Mouse (Mus musculus) Patski (cell line): Measurements from ENCODE around the gene Adh5. TPM values are rescaled to one million over a fixed set of nuclear protein-coding genes. Genes with fewer than 3 reads are reported as not detected.

Experiments used
- ATAC-seq: fragments of 100-300 bp; one replicate; pipeline ENCODE4 v1.8.0; 2021
- CTCF ChIA-PET: fragments of 350-600 bp; sonication (Branson Sonifier 250); formaldehyde crosslinking; loops from one replicate; lab custom pipeline; 2022; ENCODE audit warnings: inconsistent platforms; lab: Charles Lee
- POLR2A ChIA-PET: fragments of 350-600 bp; sonication (Branson Sonifier 250); formaldehyde crosslinking; loops from one replicate; lab custom pipeline; 2022; ENCODE audit warnings: antibody characterized with exemption, inconsistent platforms; lab: Charles Lee
- DNase-seq: peaks from one replicate; pipeline ENCODE4 v3.0.0-alpha.2; 2011; ENCODE audit warnings: low read depth, low spot score
- H3K27me3 ChIP-seq: fragments of 371-371 bp; one replicate; pipeline ENCODE4 v1.5.1; 2021
- CTCF ChIP-seq: fragments of 100-300 bp; IDR thresholded peaks from one replicate; pipeline ENCODE4 v1.5.1; 2021
- in situ Hi-C: fragments of 300-500 bp; cut with MboI; formaldehyde crosslinking; loops from 3 replicates; pipeline ENCODE4 v1.11.1; 2018; ENCODE audit warnings: low pct_unique_long_range_greater_than_20kb, mixed read lengths
- polyA plus RNA-seq: library from polyadenylated mRNA; unstranded; gene quantifications from one replicate; pipeline ENCODE4 v1.2.3, GENCODE M21; 2021

Adh5 gene
- polyA plus RNA-seq, 1 experiment from 2014 or later = 292 TPM

DNA sequence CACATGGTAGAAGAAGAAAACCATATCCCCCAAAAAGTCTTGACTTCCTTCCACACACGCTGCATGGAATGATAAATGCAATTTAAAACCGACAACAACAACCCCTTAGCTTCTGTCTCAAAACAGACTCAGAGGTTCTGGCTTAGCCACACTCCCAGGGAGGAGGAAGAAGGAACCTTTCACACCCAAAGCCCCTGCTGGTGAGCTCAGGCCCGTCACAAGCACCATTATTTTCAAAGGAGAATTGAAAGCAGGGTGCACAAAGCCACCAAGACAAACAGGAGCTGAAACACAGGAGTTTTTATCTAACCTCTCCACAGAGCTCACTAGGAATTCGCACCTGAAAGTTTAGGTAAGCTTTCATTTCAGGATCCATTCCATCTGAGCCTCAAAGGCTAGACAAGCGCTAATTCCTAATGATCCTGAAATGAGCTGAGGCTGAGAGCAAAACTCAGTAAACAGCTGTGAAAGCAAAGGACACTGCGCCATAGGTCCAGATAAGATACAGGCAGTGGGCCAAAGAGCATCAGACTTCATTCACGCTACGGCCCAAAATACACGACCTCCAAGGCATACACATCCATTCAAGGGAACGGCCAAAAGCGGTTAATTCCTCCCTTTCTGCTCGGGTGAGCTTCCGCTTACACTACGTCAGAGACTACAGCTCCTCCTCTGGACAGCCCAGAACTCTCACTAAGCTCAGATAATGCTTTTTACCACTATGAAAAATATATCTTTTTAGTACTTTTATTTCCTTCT lies 38.8 kb downstream of the Adh5 start:
- TF ChIP-seq CTCF = no peak
- DNase-seq (no peak), ATAC-seq (no peak)
- in situ Hi-C loops = no loop called here
- no peaks in the 10 kb centered on the region for H3K27me3 ChIP-seq
- ChIA-PET POLR2A (no interaction called here), CTCF (interaction anchor here (1.0 to 1.9 kb wide), 6 partner anchors 9 to 765 kb away, joined by 3 to 9 read pairs (median 6); no protein-coding TSS in a partner anchor)

DNA sequence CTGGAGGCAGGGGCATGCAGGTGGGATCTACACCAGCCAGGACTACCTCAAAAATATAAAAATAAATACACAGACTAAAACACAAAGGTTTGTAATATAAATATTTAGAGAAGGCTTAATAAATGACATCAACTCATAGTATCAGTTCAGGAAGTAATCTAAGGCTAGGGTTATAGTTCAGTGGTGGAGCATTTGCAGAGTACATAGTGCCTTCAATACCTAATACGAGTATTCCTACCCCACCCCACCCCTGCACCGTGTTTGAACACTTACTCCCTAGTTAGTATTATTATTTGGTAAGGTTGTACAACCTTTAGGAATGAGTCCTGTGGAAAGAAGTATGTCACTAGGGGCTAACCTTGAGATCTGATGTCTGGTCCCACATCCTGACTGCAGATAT lies 40.3 kb downstream of the Adh5 start:
- CTCF ChIA-PET = no interaction called here

DNA sequence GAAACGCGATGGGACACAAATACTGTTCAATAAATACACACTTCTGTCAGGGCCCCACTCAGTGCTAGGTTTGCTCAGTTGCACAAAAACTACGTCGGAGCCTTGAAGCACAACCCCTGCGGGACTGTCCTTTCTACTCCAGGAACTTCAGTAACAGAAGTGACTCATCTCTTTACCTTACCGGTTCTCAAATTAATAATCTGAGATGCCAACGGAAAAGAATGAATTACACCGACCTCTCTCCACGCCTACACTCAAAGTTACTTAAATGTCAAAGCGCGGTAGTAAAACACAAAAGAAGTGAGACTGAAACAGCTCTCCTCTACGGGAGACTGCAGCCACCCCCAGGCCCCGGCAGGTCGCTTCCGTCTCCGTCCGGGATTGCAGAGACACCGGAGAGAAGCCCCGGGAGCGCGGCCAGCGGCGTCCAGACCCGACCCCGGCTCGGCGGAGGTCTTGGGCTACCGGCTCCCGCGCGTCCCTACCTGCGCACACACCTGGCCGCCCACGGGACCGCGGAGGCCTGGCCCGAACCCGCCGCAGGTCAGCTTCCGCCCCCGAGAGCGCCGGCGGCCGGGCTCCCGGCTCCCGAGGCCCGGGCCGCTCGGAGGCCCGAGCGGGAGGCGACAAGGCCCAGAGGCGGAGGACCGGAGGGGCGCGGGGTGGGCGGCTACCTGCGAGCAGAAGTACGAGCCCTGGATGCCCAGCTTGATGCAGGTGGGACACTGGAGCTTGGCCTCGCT lies 45.9 kb downstream of the Adh5 start:
- TF ChIP-seq CTCF = no peak
- DNase-seq (peak; percentile 4), ATAC-seq (peak; percentile 54)
- in situ Hi-C loops = no loop called here
- POLR2A ChIA-PET = interaction anchor here (0.8 to 1.5 kb wide), 5 partner anchors 13 to 38 kb away, joined by 3 to 14 read pairs (median 4); partner anchors contain the start of gene Eif4e
- CTCF ChIA-PET = interaction anchor here (1.3 to 3.9 kb wide), 2 partner anchors 12 to 22 kb away, joined by 4 to 16 read pairs; no protein-coding TSS in a partner anchor
- H3K27me3 ChIP-seq = no peaks in the 10 kb centered on the region

More for the DNA sequence above, 40.3 kb downstream of the Adh5 start:
- ATAC-seq = no peak
- DNase-seq = no peak
- in situ Hi-C loops = no loop called here
- H3K27me3 ChIP-seq = no peaks in the 10 kb centered on the region
- POLR2A ChIA-PET = interaction anchor here (1.0 kb wide), 1 partner anchor 8 kb away, joined by 3 read pairs; no protein-coding TSS in a partner anchor
- no peak for TF ChIP-seq CTCF

DNA sequence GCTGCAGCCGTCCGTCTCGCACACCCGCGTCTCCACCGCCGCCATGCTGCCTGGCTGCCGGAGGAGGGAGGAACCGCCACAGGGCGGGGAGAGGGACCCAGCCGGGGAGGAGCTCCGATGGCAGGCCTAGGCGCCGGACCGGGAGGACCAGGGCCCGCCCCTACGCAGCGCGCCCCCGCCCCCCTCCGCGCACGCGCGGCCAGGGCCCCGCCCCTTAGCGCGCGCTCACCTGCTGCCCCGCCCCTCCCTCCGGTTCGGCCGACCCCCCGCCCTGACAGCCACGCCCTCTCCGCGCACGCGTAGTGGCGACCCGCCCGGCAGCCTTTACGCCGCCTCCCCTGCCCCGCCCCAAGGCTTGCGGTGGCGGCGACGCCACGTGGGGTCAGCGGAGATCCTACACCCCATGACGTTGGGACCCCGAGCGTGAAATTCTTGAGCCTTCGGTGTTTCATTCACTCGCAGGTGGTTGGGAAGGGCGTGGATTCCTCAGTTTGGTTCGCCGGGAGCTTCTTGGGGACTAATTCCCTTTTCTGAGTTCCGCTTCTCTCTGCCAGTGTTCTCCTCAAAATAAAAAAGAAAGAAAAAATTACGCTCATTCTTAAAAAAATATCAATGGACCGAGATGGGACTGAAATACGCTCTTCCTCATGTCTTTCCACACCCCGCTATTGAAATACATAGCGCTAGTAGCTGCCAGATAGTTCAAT lies 46.6 kb downstream of the Adh5 start, which contains the start of gene Metap1:
Metap1 (minus strand) TSS at position 189 of the 707 bp plus-strand sequence.
- CTCF ChIA-PET = interaction anchor here (1.2 to 3.9 kb wide), 3 partner anchors 12 to 250 kb away, joined by 3 to 16 read pairs (median 4); no protein-coding TSS in a partner anchor
- in situ Hi-C loops = no loop called here
- DNase-seq (peak; percentile 65), ATAC-seq (peak; percentile 100)
- TF ChIP-seq CTCF = no peak
- H3K27me3 ChIP-seq = no peaks in the 10 kb centered on the region
- POLR2A ChIA-PET = interaction anchor here (0.5 to 1.5 kb wide), 6 partner anchors 13 to 505 kb away, joined by 3 to 14 read pairs (median 4); partner anchors contain the start of gene Eif4e

DNA sequence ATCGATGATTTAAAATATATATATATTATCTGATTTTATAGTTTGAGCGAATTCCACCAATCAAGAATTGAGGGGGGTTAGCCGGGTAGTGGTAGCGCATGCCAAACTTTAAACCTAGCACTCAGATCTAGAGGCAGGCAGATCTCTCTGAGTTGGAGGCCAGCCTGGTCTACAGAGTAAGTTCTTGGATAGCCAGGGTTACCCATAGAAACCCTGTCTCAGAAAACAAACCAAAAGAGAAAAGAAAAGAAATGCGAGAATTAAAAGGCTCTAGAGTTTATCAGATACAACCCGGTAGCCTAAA lies 47.1 kb downstream of the Adh5 start:
- TF ChIP-seq CTCF = no peak
- H3K27me3 ChIP-seq = no peaks in the 10 kb centered on the region
- ChIA-PET CTCF (interaction anchor here (1.2 to 1.3 kb wide), 2 partner anchors 21 to 250 kb away, joined by 3 to 4 read pairs; no protein-coding TSS in a partner anchor), POLR2A (interaction anchor here (0.5 kb wide), 1 partner anchor 506 kb away, joined by 3 read pairs; no protein-coding TSS in a partner anchor)
- in situ Hi-C loops = no loop called here
- DNase-seq (no peak), ATAC-seq (no peak)

DNA sequence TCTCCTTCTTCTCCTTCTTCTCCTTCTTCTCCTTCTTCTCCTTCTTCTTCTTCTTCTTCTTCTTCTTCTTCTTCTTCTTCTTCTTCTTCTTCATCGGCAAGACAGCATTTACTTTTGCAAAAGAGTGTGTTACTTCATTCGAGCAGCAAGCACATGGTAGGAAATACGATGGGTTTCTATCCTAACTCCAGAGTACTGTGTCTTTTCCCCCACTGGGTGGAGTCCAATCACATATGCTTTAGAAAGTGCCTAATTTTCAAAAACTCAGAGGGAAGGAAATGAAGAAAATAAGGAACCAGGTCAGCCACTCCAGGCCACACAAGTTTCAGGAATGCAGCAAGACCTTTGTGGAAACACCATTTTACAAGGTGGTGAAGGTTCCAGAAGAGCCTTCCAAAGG lies 50.8 kb downstream of the Adh5 start:
- POLR2A ChIA-PET = no interaction called here
- no peaks in the 10 kb centered on the region for H3K27me3 ChIP-seq
- in situ Hi-C loops = no loop called here
- DNase-seq = no peak
- ATAC-seq = no peak
- TF ChIP-seq CTCF = no peak
- CTCF ChIA-PET = no interaction called here

DNA sequence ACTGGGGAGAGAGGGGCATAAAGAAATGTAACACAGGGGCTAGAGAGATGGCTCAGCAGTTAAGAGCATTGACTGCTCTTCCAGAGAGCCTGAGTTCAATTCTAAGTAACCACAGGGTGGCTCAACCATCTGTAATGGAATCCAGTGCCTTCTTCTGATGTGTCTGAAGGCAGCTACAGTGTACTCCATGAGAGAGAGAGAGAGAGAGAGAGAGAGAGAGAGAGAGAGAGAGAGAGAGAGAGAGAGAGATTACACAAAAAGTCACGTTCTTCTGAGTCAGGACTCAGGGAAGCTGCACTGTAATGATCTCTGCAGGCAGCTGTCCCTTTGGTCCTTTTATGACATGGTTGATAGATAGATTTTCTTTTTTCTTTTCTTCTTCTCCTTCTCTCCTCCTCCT lies 51.7 kb downstream of the Adh5 start:
- ChIA-PET CTCF (interaction anchor here (1.7 to 4.8 kb wide), 3 partner anchors 8 to 16 kb away, joined by 3 to 21 read pairs (median 3); no protein-coding TSS in a partner anchor), POLR2A (interaction anchor here (0.6 kb wide), 1 partner anchor 53 kb away, joined by 3 read pairs; no protein-coding TSS in a partner anchor)
- no peak for ATAC-seq
- no peak for DNase-seq
- in situ Hi-C loops = no loop called here
- H3K27me3 ChIP-seq = no peaks in the 10 kb centered on the region
- TF ChIP-seq CTCF = no peak

DNA sequence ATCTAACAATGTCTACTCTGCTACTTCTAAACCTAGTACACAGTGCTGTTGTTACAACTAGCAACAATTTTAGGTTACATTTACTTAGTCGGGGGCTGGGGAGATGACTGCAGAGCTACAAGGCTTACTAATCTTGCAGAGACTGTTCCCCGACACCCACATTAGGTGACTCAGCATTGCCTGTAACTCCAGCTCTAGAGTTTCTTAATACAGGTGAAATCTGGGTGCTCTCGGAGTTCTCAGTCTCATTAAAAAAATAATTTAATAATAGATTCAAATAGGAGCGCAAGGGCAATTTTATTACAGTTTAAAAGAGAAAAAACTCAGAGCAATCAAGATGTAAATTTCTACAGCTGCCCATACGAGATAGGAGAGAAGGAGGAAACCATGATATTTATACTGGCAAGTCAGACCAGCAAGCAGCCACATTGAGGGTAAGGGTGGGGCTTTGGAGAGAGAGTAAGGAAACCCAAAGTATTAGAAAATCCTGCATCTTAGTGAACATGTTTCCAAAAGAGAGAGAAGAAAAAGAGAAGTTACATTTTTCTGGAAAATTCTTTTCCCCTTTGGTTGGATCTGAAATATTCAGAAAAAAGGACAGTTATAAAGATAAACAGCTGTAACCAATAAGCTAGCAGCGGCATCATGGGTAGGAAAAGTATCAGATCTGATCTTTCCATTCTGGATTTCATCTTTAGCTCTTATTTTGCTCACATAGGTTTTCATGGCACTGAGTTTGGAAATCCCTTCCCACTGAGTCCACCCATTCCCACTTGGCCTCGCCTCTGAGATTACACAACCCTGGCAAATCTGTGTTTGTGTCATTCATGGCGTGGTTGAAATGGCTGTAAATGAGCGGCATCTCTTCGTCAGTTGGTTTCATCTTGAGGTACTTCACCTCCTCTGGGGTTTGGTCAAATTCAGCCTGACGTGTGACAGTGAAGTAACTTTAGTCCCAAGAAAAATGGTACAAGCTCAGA lies 52.6 kb downstream of the Adh5 start:
- ChIA-PET POLR2A (interaction anchor here (0.6 kb wide), 1 partner anchor 54 kb away, joined by 3 read pairs; no protein-coding TSS in a partner anchor), CTCF (interaction anchor here (1.1 to 4.8 kb wide), 4 partner anchors 9 to 19 kb away, joined by 3 to 21 read pairs (median 3); no protein-coding TSS in a partner anchor)
- no peak for ATAC-seq
- no peak for DNase-seq
- H3K27me3 ChIP-seq = no peaks in the 10 kb centered on the region
- no peak for TF ChIP-seq CTCF
- in situ Hi-C loops = no loop called here

DNA sequence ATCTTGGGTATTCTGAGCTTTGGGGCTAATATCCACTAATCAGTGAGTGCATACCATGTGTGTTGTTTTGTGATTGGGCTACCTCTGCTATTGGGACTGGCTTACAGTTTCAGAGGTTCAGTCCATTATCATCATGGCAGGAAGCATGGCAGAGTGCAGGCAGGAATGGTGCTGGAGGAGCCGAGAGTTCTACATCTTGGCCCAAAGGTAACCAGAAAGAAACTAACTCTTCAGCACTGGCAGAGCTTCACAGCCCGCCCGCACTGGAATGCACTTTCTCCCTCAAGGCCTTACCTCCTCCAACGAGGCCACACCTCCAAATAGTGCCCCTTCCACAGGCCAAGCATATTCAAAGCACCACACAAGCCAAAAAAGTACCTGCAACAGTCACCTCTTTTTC lies 55.8 kb downstream of the Adh5 start:
- H3K27me3 ChIP-seq = no peaks in the 10 kb centered on the region
- ATAC-seq (no peak), DNase-seq (no peak)
- in situ Hi-C loops = no loop called here
- ChIA-PET POLR2A (interaction anchor here (0.5 kb wide), 1 partner anchor 822 kb away, joined by 4 read pairs; no protein-coding TSS in a partner anchor), CTCF (interaction anchor here (4.8 kb wide), 1 partner anchor 8 kb away, joined by 21 read pairs; no protein-coding TSS in a partner anchor)
- no peak for TF ChIP-seq CTCF
